Mouse (Mus musculus) kidney, postnatal 4 days (tissue): ENCODE measurements around the gene Krtap14.

Experiments used
- DNase-seq, 2 experiments: peaks; one replicate each; pipeline ENCODE4 v3.0.0; 2021; ENCODE audit warnings: mixed read lengths in 2 of 2

Gene Krtap14

GRCm38 (mm10) chr16:88826095-88826652, at the start of gene Krtap14:
TSS of gene Krtap14 (minus strand) at chr16:88826145.
- DNase-seq = no peak

GRCm38 (mm10) chr16:88874169-88874568, 48.2 kb upstream of the Krtap14 start, which contains the start of gene Krtap19-2:
TSS of gene Krtap19-2 (minus strand) at chr16:88874269.
- no peak for DNase-seq

DNA sequence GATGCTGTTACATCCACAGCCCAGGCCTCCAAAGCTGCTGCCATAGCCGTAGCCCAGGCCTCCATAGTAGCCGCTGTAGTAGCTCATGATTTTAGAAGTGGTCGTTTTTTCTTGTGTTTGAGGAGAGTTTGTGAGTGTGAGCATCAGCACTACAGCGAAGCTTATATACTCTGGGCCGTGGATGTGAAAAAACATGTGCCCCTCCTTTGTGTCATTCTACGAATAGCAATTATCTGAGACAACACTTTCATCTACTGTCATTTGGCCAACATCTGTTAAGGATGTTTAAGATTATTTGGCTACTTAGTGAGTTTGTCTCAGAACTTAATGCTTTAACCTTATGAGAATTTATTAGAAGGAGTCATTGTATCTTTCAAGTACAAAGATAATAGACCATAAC, 43.4 kb upstream of the Krtap14 start, which contains the start of gene Krtap19-1:
TSS of gene Krtap19-1 (minus strand) at position 101 of the 400 bp plus-strand sequence.
- no peak for DNase-seq

GRCm38 (mm10) chr16:88864887-88865407, 39.0 kb upstream of the Krtap14 start:
- no peak for DNase-seq

DNA sequence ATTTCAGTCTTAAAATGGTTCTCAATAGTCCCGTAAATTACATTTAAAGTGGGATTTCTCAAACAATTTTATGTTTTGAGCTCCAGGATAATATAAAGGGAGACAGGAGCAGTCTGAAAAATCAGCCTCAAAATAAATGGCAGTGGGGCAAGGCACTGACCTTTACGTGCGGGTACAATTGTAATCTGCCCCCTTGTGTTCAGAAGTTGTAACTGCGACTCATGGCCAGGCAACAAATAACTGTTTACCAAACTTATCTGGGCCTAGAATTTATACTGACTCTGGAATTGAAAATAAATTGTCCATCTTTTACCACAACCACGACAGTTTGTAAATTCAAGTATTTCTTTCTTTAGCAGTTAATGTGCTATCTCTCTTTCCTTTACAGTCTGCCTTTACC, 25.5 kb upstream of the Krtap14 start:
- peak; percentile 5 to 36 for DNase-seq

GRCm38 (mm10) chr16:88848558-88848957, 22.6 kb upstream of the Krtap14 start:
- DNase-seq = no peak

DNA sequence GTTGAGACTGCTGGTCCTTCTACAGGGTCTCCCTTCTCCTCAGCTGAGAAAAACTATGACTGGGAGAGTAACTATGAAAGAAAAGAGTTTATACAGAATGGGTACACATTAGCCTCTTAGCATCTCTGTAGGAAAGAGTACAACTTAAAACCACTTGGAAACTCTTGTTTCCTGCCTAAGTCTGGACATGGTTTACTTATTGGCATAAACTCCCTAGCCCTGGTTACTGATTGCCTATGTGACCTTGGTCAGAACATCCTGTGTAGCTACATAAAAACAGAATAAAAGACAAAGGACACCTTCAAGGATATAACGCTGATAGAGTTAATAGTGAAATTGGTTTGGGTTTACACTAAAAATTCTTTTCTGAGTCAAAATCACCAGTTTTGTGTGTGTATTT, 21.4 kb upstream of the Krtap14 start:
- DNase-seq = no peak

- no peak for DNase-seq
Measured at GRCm38 (mm10) chr16:88826978-88827377, 1.0 kb upstream of the Krtap14 start.

- DNase-seq = no peak
Measured at GRCm38 (mm10) chr16:88823736-88824135, 2.2 kb downstream of the Krtap14 start.

DNA sequence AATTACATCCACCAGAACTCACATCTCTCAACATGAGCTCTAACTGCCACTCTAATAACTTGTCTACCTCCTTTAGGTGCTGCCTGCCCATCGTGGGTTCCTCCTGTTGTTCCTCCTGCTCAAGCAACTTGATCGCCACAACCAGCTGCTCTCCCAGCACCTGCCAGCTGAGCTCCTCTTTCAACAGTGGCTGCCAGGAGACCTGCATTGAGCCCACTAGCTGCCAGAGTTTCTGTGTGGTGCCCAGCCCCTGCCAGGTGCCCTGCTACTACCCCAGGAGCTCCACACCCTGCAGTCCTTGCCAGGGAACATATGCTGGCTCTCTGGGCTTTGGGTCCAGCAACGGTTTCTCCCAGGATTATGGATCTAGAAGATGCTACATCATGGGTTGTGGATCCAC, 5.9 kb downstream of the Krtap14 start, which contains the start of gene Krtap15:
TSS of gene Krtap15 (plus strand) at position 150 of the 400 bp plus-strand sequence.
- DNase-seq = no peak

DNA sequence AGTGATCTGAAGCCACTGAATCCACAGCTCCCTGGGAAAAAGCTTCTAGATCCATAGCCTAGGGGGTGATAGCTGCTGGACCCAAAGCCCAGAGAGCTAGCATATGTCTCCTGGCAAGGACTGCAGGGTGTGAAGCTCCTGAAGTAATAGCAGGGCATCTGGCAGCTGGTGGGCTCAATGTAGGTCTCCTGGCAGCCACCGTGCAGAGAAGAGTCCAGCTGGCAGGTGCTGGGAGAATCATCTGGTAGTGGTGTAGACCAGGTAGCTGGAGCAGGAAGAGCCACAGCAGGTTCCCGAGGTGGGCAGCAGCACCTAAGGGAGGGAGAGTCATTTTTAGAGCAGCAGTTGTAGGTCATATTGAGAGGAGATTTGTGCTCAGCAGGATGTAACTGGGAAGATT, 14.1 kb downstream of the Krtap14 start, which contains the start of gene Gm20741:
TSS of gene Gm20741 (minus strand) at position 394 of the 400 bp plus-strand sequence.
- no peak for DNase-seq

GRCm38 (mm10) chr16:88786786-88787185, 39.2 kb downstream of the Krtap14 start:
- no peak for DNase-seq

DNA sequence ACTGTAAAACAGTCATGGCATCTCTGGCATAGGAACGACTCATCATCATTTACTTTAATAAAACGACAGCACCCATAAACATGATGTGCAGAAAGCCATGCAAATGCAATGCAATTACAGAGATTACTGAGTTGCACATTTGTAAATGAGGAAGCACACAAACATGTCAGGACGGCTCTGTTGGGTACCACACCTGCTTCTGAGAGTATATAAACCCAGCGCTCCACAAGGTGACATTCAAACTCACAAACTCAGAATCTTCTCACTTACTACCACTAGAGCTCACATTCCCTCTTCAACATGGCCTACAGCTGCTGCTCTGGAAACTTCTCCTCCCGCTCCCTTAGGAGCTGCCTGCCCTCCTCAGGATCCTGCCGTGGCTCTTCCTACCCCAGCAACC, 48.3 kb downstream of the Krtap14 start, which contains the start of gene Gm5965:
TSS of gene Gm5965 (plus strand) at position 301 of the 400 bp plus-strand sequence.
- DNase-seq = no peak

DNA sequence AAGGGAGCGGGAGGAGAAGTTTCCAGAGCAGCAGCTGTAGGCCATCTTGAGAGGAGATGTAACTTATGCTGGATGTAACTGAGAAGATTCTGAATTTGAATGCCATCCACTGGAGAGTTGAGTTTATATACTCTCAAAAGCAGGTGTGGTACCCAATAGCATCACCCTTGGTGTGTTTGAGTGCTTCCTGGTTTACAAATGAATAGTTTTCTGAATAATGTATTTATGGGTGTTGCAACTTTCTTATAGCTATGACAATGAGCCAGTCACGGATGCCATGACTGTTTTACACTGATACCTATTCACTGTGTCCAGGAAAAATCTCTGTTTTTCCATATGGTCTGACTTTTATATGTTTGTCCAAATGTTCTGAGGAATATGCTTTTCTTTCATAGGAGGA, 51.8 kb downstream of the Krtap14 start, which contains the start of gene 2310057N15Rik:
TSS of gene 2310057N15Rik (minus strand) at position 101 of the 400 bp plus-strand sequence.
- DNase-seq = no peak
